Mouse (Mus musculus) cerebellum, adult 11-12 months (tissue): ENCODE data around the gene Arhgap35.

Source experiments
- DNase-seq: peaks from one replicate; pipeline ENCODE4 v3.0.0; 2022

Arhgap35 gene

GRCm38 (mm10) chr7:16601683-16602102, 13.1 kb downstream of the Arhgap35 start:
- DNase-seq, result no peak

- DNase-seq, result no peak
These were observed 15.8 kb downstream of the Arhgap35 start for GRCm38 (mm10) chr7:16599006-16599405.

DNA sequence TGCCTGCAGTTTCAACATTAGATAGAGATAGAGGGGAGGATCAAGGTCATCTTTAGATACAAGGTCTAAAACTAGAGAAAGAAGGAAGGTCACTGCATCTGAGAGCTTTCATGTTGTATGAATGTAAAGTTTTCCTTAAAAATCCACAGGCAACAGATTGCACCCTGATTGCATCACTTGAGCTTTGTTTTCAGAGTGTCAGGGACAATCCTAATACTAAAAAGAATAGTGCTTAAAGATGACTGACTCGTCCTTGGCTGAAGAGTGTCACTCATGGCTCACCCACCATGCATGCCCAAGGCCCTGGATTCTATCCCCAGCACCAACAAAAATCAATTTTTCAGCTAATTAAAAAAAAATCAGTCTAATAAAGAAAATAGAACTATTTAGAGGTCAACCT, 23.5 kb downstream of the Arhgap35 start:
- DNase-seq, result no peak

DNA sequence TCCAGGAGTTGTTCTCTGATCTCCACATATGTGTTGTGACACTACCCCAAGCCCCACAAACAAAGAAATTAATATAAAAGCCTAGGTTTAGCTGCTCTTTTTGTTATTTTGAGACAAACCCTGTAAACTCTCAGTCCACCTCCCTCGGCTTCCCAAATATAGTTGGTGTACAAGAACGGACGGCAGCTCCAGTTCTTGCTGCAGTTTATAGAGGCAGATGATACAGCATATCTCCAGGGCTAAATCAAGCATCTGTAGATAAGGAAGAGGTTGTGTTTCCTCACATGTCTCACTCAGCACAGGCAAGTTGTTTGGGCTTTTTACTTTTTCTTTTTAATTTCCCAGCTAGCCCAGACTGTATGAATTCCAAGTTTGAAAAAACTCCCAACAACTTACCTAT, 27.1 kb downstream of the Arhgap35 start:
- DNase-seq, result no peak

DNA sequence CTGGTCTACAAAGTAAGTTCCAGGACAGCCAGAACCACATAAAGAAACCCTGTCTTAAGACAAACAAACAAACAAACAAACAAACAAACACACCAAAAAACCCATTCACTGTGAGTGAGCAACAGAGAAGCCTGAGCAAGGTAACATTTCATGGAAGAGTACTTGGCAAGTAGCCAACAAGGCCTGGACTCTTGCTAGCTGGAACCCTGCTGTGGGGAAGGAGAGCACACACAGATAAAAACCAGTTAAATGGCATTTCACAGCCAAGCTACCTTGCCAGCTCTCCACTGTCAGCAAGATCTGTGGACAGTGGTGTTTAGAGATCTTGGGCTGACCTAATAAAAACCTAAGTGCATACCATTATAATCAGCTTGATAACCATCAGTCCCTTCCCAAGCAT, 30.4 kb downstream of the Arhgap35 start:
- DNase-seq, result peak; percentile 64

GRCm38 (mm10) chr7:16583775-16584174, 31.0 kb downstream of the Arhgap35 start:
- no peak for DNase-seq

DNA sequence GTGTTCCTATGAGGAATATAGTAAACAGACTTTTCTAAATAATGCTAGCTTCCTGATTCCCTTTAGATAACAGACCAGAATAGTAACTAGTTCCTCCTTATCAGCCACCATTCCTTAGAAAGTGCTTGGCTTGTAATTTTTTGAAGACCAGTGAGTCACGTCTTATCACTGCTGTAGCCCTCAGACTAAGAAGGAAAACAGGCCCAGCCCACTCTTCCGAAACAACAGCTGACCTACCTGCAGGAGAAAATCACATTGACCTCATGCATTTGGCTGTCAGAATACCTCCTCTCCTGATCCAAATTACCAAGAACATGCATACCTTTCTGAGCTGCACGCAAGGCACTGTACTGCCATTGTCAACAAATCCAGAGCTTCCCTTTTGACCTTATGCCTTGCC, 32.5 kb downstream of the Arhgap35 start:
- no peak for DNase-seq

DNA sequence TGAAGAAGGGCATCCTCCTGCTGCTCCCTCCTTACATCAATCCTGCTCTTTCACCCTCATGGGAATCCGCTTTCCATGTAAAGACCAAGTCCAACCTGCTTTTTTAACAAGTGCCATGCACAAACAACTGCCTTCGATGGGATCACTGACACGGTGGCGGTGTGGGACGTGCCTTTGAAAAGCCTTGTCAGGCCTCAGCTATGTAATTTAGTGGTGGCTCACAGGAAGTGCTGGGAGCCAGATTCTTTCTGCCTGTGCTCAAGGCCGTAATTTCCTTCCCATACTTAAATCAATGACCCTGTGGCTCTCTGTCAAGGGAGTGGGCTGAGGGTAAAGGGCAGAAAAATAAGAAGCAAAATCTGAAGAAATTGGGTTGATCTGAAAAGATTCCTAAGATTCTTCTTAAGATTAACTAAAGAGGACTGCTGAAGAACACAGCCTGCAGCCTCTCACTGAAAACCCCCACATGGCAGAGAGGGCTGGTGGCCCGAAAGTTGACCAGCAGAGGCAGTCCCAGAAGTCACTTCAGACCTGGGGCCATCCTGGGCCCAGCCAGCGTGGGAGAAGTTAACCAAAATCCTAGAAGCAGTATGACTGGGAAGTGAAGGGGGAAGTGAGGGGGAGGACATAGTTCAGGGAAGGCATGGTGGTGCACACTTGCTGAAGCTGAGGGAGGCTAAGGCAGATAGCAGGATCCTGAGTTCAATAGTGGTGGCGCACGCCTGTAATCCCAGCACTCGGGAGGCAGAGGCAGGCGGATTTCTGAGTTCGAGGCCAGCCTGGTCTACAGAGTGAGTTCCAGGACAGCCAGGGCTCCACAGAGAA, 33.3 kb downstream of the Arhgap35 start:
- no peak for DNase-seq

DNA sequence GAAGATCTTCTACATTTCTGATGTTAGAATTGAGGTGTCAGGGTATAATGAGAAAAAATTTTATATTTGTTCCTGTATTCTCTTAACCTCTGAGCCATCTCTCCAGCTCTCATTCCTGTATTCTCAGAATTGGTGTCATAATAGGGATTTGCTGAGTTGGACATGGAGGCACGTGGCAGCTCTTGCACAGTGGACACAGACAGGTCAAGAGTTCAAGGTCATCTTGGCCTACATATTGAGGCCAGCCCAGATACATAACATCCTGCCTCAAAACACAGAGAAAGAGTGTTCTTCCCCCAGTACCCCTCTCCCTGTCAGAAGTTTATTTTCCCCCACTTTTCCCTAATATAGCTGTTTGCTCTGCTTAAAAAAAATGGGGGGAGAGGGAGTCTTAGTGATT, 38.1 kb downstream of the Arhgap35 start:
- DNase-seq, result no peak

- no peak for DNase-seq
These were observed 43.6 kb downstream of the Arhgap35 start for GRCm38 (mm10) chr7:16571191-16571590.

- DNase-seq, result no peak
These were observed 44.1 kb downstream of the Arhgap35 start for GRCm38 (mm10) chr7:16570737-16571136.

GRCm38 (mm10) chr7:16564491-16564890, 50.3 kb downstream of the Arhgap35 start:
- DNase-seq, result no peak

DNA sequence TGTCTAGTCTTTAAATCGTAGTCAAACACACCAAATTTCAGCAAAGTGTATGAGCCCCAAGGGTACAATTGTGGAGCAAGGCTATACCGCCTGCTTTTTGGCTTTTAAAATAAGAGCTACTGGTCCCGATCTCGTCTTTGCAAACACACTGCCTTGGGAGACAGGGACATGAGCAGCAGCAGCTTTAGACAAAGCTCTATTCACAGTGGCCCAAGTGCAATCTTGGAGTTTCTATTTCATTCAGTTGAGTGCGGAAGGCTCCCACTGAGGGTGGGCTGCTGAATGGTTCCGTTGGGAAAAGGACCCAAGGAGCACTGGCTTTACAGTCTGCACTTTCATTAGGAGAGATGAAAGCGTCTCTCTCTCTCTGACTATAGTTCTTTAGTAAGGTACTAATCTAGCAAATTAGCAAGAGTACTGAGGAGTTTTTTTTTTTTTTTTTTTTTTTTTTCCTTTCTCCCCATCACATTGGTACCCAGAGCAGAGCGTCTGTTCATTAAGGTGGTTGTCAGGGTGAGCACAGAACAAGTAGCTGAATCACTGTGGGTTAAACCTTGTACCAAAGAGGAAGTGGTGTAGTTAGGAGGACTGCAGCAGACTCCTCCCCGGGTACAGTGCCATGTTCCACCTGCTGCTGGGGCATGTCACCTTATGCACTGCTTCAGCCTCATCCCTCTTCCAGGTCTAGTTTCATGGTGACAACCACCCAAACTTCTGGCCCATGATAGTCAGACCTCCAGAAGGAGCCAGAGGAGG, 56.8 kb downstream of the Arhgap35 start:
- no peak for DNase-seq

DNA sequence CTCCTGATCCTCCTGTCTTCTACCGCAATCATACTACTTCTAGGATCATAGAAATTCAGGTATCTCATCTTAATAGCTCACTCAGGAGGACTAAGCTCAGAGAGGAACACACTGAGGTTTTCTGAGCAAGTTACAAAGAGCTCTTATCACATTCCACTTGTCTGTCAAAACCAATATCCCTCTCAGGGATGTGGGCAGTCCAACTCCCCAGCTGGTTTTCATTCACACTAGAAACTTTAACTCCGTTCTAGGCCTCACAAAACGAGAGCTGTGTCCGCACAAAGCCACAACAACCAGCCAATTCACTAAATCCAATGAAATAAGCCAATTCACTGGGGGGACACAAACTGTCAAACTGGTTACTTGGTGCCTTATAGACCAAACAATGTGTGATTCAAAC, 57.5 kb downstream of the Arhgap35 start:
- no peak for DNase-seq

DNA sequence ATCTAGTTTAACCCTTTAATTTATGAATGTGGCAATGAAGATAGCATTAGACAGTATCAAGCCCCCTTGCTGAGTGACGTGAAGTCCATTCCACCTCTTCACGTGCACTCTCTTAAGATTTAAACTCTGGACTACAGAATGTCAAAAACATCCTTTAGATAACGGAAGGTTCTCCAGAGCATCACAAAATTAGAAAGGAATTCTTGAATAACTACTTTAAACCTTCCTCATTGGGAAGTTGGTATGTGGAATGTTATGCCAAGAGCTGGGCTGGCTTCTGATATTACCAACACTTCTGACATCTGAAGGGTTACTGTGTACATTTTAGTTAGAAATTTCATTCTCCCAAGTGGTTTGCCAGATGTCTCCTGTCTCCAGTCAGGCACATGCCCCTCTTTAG, 60.6 kb downstream of the Arhgap35 start:
- DNase-seq, result no peak

DNA sequence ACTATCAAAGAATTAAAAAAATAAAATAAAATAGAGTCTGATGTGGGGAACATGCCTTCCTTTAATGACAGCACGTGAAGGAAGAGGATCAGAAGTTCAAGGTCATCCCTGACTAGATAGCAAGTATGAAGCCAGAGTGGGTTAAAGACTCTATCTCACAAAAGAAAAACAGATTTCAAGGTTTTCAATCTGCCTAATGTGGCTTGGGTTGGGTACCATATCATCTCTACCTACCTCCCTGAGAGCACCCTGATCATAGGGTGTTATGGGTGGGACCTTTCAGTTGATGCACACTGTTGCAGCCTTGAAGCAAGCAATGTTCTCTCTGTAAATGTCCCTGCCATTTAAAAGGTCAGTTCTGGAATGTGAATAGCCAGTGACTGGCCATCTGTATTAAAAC, 63.2 kb downstream of the Arhgap35 start:
- no peak for DNase-seq

- no peak for DNase-seq
These were observed 65.5 kb downstream of the Arhgap35 start for GRCm38 (mm10) chr7:16549299-16549698.

GRCm38 (mm10) chr7:16544770-16545169, 70.0 kb downstream of the Arhgap35 start:
- DNase-seq, result no peak

- no peak for DNase-seq
These were observed 77.4 kb downstream of the Arhgap35 start for GRCm38 (mm10) chr7:16537220-16537903.

DNA sequence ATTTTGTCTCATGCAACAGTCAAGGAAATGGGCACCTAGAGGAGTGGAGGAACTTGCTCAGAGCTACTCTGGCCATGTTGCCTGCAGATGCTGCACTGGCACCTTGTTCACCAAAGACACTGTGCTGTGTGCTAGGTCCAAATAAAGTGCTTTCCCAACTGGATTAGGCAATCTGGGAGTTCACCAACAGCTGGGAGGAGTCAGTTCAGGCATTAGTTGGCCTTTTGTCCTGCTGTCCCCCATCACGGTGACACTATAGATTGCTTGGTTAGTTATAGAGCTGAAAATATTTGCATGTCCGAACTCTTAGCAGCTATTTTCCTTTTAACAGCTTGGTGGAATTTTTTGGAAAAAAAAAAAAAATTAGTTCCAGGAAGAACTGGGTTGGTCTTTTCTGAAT, 88.8 kb downstream of the Arhgap35 start:
- no peak for DNase-seq

GRCm38 (mm10) chr7:16525448-16525847, 89.3 kb downstream of the Arhgap35 start:
- DNase-seq, result no peak

GRCm38 (mm10) chr7:16524308-16524707, 90.5 kb downstream of the Arhgap35 start:
- peak; percentile 76 for DNase-seq

GRCm38 (mm10) chr7:16519310-16519709, 95.5 kb downstream of the Arhgap35 start:
- no peak for DNase-seq

DNA sequence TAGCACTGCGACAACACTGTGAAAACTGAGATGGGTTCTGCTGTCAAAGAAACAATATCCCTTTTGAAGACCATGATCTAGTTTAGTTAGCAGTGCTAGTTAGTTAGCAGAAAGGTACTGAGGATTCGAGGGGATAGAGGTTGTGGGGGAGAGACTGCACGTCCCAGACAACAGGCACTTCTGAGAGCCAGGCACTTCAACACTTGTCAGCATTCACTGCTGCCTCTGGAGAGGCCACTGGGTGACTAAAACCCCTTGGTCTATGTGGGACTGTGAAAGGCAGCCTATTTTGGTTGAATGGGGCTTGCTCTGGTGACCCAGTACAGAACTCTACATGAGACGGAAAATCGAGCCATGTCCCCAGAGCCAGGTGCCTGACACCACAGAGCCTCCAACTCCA, 97.6 kb downstream of the Arhgap35 start:
- no peak for DNase-seq
